Mouse (Mus musculus): ENCODE measurements around the gene Nphp4.

Nphp4 gene

DNA sequence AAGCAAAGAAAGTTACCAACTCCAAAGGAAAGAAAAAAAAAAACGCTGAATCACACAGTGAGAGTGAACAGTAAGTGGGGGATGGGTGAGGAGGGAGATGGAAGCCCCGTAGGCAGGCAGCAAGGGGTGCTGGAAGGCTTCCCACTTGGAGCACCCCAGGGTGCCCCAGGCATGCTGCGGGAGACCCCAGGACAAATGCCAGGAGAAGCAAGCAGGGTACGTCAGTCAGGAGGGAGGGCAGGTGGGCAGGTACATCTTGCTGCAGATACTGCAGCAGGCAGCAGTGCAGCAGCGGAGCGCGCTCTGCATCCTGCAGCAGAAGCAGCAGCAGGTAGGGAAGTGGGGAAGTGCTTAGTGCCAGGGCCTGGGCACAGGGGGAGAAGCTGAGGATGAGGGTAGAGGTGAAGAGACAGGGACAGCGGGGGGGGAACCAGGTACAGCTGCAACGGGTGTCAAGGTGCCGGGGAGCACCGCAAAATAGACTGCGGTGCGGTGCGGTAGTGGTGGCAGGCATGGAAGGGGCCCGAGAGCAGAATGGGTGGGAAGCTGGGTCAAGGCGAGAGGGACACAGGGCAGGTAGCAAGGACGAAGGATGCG lies at the start of gene Nphp4:
Nphp4 (plus strand) TSS at position 280 of the 597 bp plus-strand sequence.
- no peak for DNase-seq (ENCODE audit: low read depth, low spot score)

DNA sequence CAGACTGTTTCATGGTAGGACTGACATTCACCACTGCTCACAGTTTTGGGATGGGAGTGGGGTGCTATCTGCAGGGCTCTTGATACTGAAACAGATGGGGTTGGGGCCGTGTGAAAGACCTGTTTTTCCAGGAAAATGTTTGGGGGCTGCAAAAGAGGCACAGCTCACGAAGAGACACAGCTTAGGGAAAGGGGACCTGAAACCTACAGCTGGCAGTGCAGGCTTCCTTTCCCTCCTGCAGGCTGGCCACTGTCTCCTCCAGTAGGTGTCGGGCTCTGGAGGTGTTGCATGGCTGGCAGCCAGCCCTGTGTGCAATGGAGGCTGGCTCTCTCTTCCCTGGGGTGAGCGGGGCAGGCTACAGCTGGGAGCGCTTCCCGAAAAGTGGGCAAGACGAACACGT lies 48.2 kb upstream of the Nphp4 start:
- DNase-seq (ENCODE audit: low read depth, low spot score), result no peak

DNA sequence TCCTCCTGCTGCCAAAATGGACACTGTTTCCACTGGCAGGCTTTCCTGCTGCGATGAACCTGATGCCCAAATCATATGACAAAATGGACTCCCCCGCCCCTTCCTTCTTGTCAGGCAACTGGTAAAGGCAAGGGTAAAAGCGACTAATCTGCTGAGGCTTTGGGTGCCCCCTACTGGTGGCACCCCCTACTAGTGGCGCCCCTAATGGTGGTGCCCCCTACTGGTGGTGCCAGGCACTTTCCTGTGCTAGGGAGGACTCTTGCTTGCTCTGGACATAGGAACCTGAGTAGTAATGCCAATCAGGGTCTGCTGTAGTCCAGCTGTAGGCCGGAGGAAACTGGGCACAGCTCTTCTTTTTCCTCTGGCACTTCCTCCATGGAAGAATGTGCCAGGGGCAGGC lies 44.2 kb upstream of the Nphp4 start:
- DNase-seq (ENCODE audit: low read depth, low spot score), result no peak

DNA sequence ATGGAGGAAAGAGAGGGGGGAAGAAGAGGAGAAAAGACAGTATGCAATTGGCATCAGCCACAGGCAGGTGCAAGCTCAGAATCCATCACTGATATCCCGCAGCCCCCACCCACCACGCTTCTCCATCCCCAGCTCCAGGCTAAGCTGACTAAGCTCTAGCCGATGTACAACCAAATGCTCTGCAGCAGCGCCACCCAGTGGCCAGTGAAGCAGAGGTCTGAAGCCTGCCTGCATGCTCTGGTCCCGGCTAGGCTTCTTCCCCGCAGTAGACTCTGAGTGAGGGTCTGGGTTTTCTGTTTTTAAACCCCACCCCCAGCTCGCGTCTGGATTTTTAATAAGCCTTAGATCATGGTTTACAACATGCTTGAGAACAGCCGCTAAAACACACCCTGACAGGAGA lies 41.7 kb upstream of the Nphp4 start:
- DNase-seq (ENCODE audit: low read depth, low spot score), result peak; percentile 62

DNA sequence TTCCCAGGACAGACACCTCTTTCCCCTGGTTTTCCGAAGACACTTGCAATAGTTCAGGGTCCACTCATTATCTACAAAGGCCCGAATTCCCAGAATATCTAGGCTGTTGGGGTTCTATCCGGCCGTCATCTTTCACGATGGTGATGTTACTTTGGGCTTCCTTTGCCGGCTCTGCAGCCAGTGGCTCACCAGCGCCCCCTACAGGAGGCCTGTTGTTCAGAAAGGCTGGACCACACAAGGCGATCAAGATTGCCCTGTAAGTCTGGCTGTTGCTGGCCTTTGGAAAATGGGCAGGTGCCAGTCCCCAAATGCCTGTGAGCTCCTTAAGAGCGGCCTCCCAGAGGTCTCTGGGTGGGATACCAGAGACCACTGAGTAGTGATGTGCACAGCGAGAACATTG lies 41.3 kb upstream of the Nphp4 start:
- peak; percentile 40 for DNase-seq (ENCODE audit: low read depth, low spot score)

DNA sequence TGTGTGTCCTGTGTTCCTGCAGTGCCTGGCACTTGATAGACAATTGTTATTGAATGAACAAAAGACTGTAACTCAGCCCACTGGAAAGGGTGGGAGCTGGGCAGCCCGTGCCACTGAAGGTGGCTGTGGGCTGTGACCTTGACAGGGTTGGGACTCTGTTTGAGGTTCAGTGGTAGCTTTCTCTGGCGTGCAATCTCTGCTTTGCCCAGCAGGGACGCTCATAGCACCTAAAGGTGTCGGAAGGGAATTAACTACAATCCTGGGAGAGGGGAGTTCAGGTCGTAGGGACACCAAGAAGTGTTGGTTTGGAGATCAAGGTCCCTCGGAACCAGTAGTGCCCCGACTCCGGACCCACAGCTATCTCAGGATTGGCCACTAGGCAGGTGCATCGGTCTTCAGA lies 35.6 kb upstream of the Nphp4 start:
- DNase-seq (ENCODE audit: low read depth, low spot score), result no peak

DNA sequence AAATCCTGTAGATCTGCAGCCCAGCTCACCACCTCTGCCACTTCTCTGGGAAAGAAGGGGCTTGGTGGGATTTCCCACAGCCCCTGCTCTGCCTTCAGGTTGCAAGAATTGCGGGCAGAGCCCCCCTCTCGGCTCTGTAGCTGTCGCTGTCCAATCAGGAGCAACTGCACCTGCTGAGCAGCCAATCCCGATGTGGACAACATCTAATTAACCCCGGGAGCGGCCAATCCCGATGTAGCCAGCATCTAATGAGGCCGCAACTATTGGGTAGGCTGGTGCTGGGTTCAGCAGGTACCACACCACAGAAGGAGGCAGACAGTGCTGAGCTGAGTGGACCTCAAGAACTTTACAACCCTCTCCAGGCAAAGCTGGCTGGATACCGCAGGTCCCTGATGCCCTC lies 35.0 kb upstream of the Nphp4 start:
- DNase-seq (ENCODE audit: low read depth, low spot score), result no peak

DNA sequence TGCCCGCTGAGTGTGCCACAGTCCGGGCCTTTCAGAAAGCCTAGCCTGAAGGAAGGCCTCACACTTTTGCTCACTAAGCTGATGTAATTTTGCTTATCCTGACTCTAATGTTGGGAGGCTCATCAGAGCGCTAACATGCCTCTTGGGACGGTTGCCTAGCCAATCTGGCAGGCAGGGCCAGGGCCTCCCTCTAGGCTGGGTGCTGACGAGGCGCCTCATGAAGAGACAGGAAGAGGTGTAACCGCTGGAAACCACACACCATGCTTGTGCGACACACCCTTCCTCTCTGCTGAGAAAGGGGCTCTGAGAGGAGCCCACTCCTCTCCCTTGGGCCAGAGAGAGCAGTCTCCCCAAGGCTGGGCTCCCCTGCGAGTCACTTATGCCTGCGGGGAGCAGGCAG lies 30.3 kb upstream of the Nphp4 start:
- peak; percentile 31 for DNase-seq (ENCODE audit: low read depth, low spot score)

DNA sequence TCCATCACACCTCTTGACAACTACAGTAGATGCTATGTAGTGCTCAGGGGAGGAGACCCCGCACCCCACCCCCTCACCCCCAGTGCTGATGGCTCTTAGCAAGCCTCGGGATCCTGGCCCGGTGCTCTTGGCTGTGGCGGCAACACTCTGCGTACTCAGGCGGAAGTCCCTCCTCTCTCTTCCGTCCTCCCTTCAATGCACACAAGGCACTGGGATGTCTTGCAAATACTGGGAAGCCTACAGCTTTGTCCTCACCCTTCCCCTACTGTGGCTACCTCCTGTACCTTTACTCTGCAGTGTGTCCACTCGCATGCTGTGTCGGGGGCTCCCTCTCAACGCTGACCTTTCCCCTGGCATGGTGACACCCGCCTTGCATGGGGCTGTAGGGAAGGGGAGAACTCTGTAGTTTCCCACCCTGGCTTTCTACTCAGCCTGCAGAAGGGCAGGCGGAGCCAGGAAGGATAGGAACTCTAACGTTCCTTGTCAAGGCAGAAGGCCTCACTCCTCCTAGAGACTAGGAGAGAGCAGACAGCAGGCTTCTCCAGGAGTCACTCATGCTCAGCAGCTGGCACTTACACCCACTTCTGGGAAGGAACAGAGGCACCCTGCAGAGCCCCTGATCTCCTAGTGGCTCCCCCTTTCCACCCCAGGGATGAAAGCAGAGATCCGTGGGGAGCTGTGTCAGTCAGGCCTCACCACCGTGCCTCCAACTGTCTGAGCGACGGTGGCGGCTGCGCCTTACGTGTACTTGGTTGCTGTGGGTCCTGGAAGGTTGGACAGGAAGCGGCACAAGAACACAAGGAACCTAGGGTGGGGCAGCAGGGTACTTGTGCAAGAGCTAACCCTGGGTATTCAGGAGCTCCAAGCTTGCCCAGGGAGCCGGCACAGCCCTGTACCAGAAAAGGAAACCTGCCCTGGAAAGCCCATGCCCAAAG lies 28.5 kb upstream of the Nphp4 start:
- DNase-seq (ENCODE audit: low read depth, low spot score), result no peak

DNA sequence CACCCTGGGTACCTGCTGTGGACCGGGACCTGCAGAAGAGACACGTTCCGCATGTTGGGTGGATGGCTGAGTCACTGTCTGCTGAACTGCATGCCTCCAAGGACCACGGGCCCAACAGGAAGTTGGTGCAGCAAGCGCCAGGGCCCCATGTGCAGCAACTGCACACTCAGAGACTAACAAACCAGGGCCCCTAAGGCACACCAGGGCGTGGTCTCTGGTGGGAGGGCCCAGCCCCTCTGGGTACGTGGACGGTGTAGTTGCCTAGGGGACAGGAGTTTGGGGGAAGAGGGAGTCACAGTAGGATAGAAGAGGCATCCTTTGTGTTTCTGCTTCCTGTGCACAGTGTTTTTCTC lies 27.9 kb upstream of the Nphp4 start:
- DNase-seq (ENCODE audit: low read depth, low spot score), result no peak

DNA sequence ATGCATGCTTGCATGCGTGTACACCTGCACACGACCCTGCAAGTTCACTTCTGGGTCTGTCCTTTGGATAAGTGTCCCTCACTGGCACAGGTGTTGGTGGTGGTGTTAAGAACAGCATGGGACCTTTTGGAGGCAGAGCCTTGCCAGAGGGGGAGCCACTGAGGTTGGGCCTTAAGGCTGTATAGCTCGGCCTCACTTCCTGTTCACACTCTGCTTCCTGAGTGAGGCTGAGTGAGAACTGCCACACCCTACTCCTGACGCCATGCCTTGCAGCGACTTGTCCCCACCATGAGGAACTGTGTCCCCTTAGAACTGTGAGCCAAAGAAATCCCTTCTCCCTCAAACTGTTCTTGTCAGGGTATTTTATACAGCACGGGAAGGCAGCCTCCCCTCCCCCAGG lies 25.1 kb upstream of the Nphp4 start:
- no peak for DNase-seq (ENCODE audit: low read depth, low spot score)

DNA sequence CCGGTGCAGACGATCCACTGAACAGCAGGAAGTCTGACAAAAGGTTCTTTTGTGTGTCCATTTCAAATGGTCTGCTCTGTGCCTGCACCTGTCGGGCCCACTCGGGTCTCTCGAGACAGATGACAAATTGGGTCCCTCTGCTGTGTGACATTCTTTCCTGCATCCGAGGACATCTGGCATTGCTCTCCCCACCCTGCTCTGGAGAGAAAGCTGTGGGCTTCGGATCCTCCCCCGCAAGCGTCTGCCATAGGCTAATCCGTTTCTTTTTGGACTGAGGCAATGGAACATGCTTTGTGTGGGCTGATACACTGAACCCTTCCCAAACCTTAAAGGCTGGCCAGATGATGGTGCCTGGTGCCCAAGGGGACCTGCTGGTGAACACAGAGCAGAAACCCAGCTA lies 23.4 kb upstream of the Nphp4 start:
- no peak for DNase-seq (ENCODE audit: low read depth, low spot score)

DNA sequence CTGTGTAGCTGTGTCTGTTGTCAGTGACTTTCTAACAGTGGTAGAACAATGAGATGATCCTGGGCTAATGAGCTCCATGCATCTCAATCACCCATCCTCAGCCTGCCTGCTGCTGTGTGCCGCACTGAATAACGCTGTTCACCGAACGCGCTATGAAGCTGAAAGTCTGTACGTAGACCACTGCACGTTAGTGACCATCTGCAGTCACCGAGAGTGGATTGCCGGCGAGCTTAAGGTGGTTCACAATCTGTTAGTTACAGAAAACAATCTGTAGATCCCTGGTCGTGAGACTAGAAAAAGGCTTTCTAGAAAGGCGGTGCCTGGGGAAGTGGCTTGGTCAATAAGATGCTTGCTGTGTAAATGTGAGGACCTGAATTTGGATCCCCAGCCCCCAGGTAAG lies 22.4 kb upstream of the Nphp4 start:
- DNase-seq (ENCODE audit: low read depth, low spot score), result no peak

DNA sequence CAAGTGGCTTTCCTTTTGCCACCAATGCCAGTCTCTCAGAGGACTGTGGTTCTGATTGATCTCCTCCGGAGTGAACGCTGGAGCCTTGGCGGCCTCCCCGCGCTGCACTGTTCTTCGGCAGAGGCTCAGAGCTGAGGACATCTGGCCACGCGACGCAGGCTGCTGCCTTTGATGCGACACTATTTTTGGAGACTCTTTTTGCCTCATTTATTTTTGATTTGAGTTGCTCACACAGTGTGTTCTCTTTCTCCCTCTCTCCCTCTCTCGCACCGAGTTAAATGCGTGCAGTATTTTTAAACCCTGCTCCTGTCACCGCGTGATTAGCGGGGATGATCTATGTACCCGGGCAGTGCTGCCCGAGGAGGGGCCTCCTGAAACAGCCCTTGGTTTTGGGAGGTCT lies 19.9 kb upstream of the Nphp4 start:
- no peak for DNase-seq (ENCODE audit: low read depth, low spot score)

DNA sequence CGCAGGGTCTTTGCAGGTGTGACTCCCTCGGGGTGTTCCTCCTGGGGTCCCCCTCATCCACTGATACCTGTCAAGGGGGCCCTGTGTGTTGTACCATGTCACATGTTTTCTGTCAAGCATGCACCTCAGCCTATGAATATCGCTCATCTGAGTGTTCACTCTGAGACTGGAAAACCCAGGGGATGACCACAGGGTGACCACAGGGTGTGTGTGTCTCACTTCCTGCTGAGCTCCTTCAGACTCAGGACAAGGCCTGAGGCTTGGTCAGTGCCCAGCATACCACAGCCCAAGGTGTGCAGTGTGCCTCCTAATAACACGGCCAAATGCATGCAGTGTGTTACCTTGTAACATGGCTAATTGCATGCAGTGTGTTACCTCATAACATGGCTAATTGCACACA lies 18.8 kb upstream of the Nphp4 start:
- DNase-seq (ENCODE audit: low read depth, low spot score), result no peak

DNA sequence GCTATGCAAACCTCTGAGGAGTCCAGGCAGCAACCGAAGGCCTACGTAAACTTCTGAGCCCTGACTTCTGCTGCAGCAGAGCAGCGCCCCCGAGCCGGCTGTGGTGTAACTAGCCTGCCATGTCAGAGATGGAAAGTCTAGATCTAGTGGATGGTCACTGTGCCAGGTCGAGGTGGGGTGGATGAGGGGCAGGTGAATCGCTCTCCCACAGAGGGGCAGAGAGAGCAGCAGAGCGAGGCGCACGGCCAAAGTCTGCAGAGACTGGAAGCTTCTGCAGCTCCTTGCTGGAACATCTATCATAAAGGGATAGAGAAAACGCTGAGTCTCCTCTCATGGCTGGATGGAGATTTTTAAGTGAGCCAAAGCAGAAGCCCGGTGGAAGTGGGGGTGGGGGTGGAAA lies 14.0 kb upstream of the Nphp4 start:
- no peak for DNase-seq (ENCODE audit: low read depth, low spot score)

DNA sequence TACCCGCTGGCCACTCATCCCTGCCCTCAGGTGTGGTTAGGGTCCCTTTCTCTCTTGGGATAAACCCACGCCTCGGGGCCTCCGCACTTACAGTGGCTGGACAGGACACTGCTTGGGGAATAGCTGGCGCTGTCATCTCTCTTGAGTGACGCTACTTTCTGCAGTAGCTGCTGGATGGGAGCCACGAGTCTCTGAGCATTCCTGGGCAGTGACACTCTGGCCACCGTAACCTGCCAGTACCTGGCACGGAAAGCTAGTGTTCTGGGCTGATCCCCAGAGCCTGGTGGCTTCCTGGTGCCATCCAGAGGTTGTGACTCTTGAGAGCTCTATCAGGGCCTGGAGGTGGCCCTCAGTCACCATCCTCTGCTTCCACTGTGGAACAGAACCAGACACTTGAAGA lies 13.4 kb upstream of the Nphp4 start:
- peak; percentile 77 for DNase-seq (ENCODE audit: low read depth, low spot score)

DNA sequence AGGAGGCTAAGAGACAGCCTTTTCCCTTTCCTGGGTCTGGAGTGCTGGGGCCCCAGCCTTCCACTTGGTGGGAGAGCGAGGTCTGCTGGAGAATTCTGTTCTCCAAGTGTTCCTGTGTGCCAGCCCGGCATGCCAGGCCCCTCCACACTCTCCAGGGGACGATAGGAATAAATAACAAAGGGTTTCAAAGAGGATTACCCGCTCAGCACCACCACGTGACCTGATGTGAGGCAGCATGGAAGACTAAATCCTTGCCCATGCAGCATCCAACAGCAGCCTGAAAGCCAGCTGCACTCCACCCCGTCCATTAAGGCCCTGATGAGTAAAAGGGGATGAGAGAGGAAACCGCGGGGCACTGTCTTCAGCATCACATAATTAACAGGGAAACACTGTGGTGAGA lies 11.4 kb upstream of the Nphp4 start:
- no peak for DNase-seq (ENCODE audit: low read depth, low spot score)

DNA sequence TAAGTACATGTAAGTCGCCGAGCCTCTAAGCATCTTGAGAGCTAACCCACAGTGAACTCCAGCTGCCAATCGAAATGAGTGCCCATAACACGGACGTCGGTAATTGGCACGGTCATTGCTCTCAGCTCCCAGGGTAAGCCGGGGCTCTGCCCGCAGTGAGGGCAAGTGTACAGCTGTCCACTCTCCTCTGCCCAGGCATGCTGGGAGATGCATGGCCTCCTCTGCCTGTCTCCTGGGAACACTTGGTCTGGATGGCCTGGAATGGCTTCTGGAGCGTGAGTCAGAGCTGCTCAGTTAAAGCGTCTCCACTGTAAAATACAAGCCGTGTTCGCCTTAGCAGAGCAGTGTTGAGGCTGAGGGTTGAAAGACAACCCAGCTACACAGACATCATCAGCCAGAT lies 9.9 kb upstream of the Nphp4 start:
- no peak for DNase-seq (ENCODE audit: low read depth, low spot score)

DNA sequence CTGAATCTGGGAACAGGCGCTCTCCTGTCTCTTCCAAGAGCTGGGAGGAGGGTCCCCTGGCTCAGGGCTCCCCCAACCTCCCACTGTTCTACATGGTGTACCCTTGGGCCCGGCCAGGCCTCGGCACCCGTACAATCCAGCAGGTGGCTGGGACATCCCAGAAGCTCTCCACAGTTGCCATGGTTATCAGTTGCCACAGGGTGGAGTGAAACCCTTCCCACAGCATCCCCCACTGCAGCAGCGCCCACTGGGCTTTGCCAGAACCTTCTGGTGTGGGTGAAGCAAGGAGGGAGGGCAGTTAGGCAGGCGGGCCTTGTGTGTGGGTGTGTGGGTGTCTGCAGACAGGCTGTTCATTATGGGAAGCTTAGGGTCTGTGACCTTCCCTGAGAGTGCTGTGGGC lies 8.6 kb upstream of the Nphp4 start:
- DNase-seq (ENCODE audit: low read depth, low spot score), result no peak

DNA sequence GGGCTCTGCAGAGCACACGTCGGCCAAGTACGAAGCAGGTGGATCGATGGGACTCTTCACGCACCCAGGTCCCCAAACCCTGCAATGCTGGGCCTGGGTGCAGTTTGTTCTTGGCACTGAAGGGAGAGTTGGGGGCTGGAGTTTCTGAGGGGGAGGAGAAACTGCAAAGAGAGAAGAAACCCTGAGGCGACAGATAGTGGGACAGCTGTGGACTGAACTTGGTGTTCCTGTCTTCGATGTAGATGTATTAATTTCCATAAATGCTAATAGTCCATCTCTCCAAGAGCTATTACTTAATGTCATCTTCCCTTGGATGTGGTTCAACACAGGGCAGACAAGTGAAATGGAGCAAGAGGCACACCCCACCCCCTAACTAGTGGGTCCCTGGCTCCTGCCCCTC lies 565 bp upstream of the Nphp4 start:
- no peak for DNase-seq (ENCODE audit: low read depth, low spot score)

DNA sequence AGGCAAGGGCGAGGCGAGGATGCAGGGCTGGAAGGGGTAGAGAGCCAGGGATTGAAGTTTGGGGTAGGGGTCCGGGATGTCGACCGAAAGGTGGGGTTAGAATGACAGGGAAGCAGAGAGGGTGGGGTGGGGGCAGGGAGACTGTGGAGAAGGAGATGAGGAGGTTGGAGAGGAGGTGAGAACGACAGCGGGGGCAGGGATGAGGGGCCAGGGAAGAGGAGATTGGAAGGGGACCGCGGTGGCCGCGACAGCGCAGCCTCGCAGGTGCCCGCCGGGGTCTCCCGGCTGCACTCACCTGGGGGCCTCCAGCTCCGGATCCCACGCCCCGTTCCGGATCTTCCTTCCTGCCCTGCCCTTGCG lies 580 bp downstream of the Nphp4 start:
- no peak for DNase-seq (ENCODE audit: low read depth, low spot score)

DNA sequence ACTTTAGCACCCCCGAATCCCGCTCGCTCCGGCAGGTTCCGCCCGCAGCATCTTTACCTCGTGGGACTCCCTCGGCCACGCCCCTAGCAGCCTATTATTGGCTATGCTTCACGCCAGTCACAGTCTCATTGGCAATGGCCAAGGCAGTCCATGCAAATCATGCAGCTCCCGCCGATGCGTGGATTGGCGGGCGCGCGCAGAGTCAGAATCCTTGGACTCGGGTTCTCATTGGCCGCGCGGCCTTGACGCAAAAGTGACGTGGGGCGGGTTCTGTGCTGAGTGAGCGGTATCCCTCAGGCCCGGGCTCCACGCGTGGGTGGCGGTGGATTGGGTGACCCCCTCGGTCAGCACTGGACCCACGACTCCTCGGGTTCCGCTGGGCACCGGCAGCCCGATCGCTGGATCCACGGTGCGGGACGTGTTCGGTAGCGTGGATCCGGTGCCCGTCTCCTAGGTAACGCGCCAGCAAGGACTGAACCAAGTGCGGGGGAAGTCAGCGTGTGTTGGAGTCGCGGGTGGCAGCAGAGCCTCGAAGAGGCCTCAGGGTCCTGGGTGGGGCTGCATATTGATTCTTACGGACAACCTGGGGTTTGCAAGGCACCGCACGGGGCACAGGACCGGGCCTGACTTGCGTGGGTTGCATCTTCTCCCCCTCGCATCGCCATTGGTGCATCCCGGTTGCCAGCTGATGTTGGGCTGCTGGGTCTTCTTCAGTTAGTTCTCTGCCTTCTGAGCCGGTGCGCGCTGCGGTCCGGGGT lies 1.1 kb downstream of the Nphp4 start, which contains the start of gene Kcnab2:
Kcnab2 (minus strand) TSS at position 406 of the 758 bp plus-strand sequence.
- DNase-seq (ENCODE audit: low read depth, low spot score), result peak; percentile 92

All from skeletal muscle tissue, adult 2 months (tissue).